Mouse (Mus musculus): ENCODE measurements at regions not wholly inside any gene's neighbourhood (a gene's known extent, or its start where the extent isn't known, plus 50 kb on each side); places are given as distances from the start of the nearest gene placed in this dataset.
A peak's percentile ranks its signal among the peaks of the same experiment; 100 is the strongest.
"Not testable (repeated sequence)": the region's sequence is repeated elsewhere in the genome, so short reads cannot be mapped to it uniquely, and the experiment has no call there.

- no peak overlapping the region for H3K27ac ChIP-seq (replicated peaks)
- no peaks in the 10 kb centered on the region for H3K9me3 ChIP-seq
- 73% methylated on average over 7 of the region's 7 CpGs for WGBS
- no peak overlapping the region for H3K4me3 ChIP-seq
- peaks cover 26% of the 10 kb centered on the region for H3K4me1 ChIP-seq
- H3K36me3 ChIP-seq (replicated peaks): no peaks in the 10 kb centered on the region
- no peak for DNase-seq (ENCODE audit: low spot score)
- H3K27me3 ChIP-seq (replicated peaks; ENCODE audit: low read depth, poor library complexity, severe bottlenecking): no peaks in the 10 kb centered on the region
Measured at GRCm38 (mm10) chr4:105844675-105845466, 55.2 kb downstream of the Gm12728 start.

DNA sequence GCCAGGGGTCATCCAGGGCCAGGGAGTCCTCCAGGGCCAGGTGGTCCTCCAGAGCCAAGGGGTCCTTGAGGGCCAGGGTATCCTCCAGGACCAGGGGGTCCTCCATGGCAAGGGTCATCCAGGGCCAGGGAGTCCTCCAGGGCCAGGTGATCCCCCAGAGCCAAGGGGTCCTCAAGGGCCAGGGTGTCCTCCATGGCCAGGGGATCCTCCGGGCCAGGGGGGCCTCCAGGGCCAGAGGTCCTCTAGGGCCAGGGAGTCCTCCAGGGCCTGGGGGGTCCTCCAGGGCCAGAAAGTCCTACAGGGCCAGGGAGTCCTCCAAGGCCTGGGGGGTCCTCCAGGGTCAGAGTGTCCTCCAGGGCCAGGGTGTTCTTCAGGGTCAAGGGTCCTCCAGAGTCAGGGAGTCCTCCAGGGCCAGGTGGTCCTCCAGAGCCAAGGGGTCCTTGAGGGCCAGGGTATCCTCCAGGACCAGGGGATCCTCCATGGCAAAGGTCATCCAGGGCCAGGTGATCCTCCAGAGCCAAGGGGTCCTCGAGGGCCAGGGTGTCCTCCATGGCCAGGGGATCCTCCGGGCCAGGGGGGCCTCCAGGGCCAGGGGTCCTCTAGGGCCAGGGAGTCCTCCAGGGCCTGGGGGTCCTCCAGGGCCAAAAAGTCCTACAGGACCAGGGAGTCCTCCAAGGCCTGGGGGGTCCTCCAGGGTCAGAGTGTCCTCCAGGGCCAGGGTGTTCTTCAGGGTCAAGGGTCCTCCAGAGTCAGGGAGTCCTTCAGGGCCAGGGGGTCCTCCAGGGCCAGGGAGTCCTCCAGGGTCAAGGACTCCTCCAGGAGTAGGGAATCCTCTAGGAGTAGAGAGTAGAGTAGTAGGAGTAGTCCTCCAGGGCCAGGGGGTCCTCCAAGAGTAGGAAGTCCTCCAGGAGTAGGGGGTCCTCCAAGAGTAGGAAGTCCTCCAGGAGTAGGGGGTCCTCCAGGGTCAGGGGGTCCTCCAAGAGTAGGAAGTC is 56.6 kb downstream of the Gm12728 start:
- not testable (repeated sequence) for H3K36me3 ChIP-seq (replicated peaks); H3K4me3 ChIP-seq; H3K9me3 ChIP-seq; H3K27me3 ChIP-seq (replicated peaks; ENCODE audit: low read depth, poor library complexity, severe bottlenecking); DNase-seq (ENCODE audit: low spot score)
- WGBS: 90% methylated on average over 3 of the region's 3 CpGs
- Histone ChIP-seq H3K27ac (replicated peaks) (0 out of 2 replicates have a peak overlapping the region, but pooled peaks have one; percentile 40), H3K4me1 (peaks cover 21% of the 10 kb centered on the region)

- peaks cover 7% of the 10 kb centered on the region for H3K4me1 ChIP-seq
- WGBS: 92% methylated on average over 6 of the region's 6 CpGs
- peak; percentile 4 for DNase-seq (ENCODE audit: low spot score)
- H3K27me3 ChIP-seq (replicated peaks; ENCODE audit: low read depth, poor library complexity, severe bottlenecking): no peaks in the 10 kb centered on the region
- H3K36me3 ChIP-seq (replicated peaks): no peaks in the 10 kb centered on the region
- no peak overlapping the region for H3K4me3 ChIP-seq
- H3K27ac ChIP-seq (replicated peaks): no peak overlapping the region
- H3K9me3 ChIP-seq: peaks cover 3% of the 10 kb centered on the region; the same call in 1 of the 2 replicates
Measured at GRCm38 (mm10) chr4:105853086-105853485, 63.4 kb downstream of the Gm12728 start.

GRCm38 (mm10) chr4:105859052-105859864 is 69.6 kb downstream of the Gm12728 start:
- Histone ChIP-seq H3K27ac (replicated peaks) (peak overlapping the region; percentile 83), H3K4me1 (peaks cover 35% of the 10 kb centered on the region), H3K4me3 (no peak overlapping the region), H3K9me3 (no peaks in the 10 kb centered on the region), H3K36me3 (replicated peaks) (no peaks in the 10 kb centered on the region), H3K27me3 (replicated peaks; ENCODE audit: low read depth, poor library complexity, severe bottlenecking) (no peaks in the 10 kb centered on the region)
- 68% methylated on average over 15 of the region's 15 CpGs for WGBS
- DNase-seq (ENCODE audit: low spot score): peak; percentile 17

GRCm38 (mm10) chr4:105860930-105861653 is 71.4 kb downstream of the Gm12728 start:
- WGBS: 21% methylated on average over 11 of the region's 11 CpGs
- H3K9me3 ChIP-seq: no peaks in the 10 kb centered on the region
- H3K27me3 ChIP-seq (replicated peaks; ENCODE audit: low read depth, poor library complexity, severe bottlenecking): no peaks in the 10 kb centered on the region
- H3K4me1 ChIP-seq: peaks cover 35% of the 10 kb centered on the region
- DNase-seq (ENCODE audit: low spot score): peak; percentile 93
- H3K36me3 ChIP-seq (replicated peaks): no peaks in the 10 kb centered on the region
- H3K4me3 ChIP-seq: no peak overlapping the region
- H3K27ac ChIP-seq (replicated peaks): peak overlapping the region; percentile 83

DNA sequence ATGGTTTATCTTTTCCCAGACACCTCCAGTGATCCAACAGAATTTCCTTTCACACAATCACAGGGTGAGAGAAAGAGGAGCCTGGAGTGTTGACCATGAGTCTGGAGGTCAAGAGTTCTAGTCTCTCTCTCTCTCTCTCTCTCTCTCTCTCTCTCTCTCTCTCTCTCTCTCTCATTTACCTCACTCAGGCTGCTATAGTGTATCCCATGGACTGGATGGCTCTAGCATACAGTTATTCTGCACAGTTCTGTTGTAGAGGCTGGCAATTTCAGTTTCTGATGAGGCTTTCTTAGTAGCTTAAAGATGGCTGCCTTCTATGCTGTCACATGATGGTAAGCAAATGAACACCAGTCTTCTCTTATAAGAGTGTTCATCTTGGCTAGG is 72.0 kb downstream of the Gm12728 start:
- Histone ChIP-seq H3K27ac (replicated peaks) (peak overlapping the region; percentile 83), H3K27me3 (replicated peaks; ENCODE audit: low read depth, poor library complexity, severe bottlenecking) (no peaks in the 10 kb centered on the region), H3K9me3 (no peaks in the 10 kb centered on the region), H3K4me1 (peaks cover 35% of the 10 kb centered on the region), H3K4me3 (no peak overlapping the region), H3K36me3 (replicated peaks) (no peaks in the 10 kb centered on the region)
- DNase-seq (ENCODE audit: low spot score): no peak

DNA sequence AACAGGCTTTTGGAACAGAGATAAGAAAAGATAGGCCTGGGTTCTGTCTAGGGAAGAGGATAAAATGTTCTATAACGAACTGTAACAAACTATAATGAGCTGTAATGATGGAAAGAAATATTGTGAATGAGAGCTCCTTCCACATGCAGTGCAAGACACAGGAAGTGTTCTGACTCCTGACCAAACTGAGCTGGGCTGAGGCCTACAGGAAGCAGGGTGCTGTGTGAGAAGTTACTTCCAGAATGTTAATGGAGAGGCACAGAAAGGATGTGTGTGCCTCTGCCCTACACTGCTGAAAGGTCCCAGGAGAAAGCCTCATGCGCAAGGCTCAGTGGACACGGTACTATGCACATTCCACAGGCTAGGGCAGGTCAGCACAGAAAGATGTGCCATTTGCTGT is 80.8 kb downstream of the Gm12728 start:
- Histone ChIP-seq H3K4me1 (peaks cover 16% of the 10 kb centered on the region), H3K4me3 (no peak overlapping the region), H3K36me3 (replicated peaks) (no peaks in the 10 kb centered on the region), H3K9me3 (no peaks in the 10 kb centered on the region), H3K27ac (replicated peaks) (peak overlapping the region; percentile 48; the same call in 1 of the 2 replicates), H3K27me3 (replicated peaks; ENCODE audit: low read depth, poor library complexity, severe bottlenecking) (no peaks in the 10 kb centered on the region)
- peak; percentile 7 for DNase-seq (ENCODE audit: low spot score)
- WGBS: 67% methylated on average over 3 of the region's 3 CpGs

GRCm38 (mm10) chr4:105877246-105877645 is 87.6 kb downstream of the Gm12728 start:
- H3K27me3 ChIP-seq (replicated peaks; ENCODE audit: low read depth, poor library complexity, severe bottlenecking): no peaks in the 10 kb centered on the region
- no peak for DNase-seq (ENCODE audit: low spot score)
- H3K36me3 ChIP-seq (replicated peaks): no peaks in the 10 kb centered on the region
- WGBS: 72% methylated on average over 5 of the region's 5 CpGs
- peaks cover 13% of the 10 kb centered on the region; the same call in 1 of the 2 replicates for H3K4me1 ChIP-seq
- H3K9me3 ChIP-seq: no peaks in the 10 kb centered on the region
- H3K4me3 ChIP-seq: no peak overlapping the region
- H3K27ac ChIP-seq (replicated peaks): no peak overlapping the region

DNA sequence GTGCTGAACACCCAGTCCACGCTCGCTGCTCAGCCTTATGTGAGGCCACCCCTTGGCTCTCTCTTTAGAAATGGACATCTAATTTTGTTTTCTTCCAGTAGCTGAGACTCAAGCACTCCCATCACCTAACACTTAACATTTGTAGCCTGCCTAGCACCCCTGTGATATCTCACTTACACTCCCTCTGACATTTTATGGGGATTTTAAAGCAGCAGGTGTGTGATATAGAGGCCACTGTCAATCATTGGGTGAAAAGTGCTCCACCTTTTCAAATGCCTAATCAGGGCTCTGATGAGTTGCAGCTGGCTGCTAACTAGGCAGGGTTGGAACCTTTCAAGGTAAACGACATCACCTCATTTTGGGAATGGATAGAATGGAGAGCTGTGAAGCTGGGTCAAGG is 90.2 kb downstream of the Gm12728 start:
- no peaks in the 10 kb centered on the region for H3K36me3 ChIP-seq (replicated peaks)
- no peaks in the 10 kb centered on the region for H3K27me3 ChIP-seq (replicated peaks; ENCODE audit: low read depth, poor library complexity, severe bottlenecking)
- no peak overlapping the region for H3K4me3 ChIP-seq
- H3K27ac ChIP-seq (replicated peaks): no peak overlapping the region
- 70% methylated on average over 3 of the region's 3 CpGs for WGBS
- H3K4me1 ChIP-seq: peaks cover 8% of the 10 kb centered on the region; the same call in 1 of the 2 replicates
- DNase-seq (ENCODE audit: low spot score): no peak
- no peaks in the 10 kb centered on the region for H3K9me3 ChIP-seq

- H3K27me3 ChIP-seq (replicated peaks; ENCODE audit: low read depth, poor library complexity, severe bottlenecking): no peaks in the 10 kb centered on the region
- no peaks in the 10 kb centered on the region for H3K9me3 ChIP-seq
- 60% methylated on average over 3 of the region's 3 CpGs for WGBS
- no peak overlapping the region for H3K27ac ChIP-seq (replicated peaks)
- no peak overlapping the region for H3K4me3 ChIP-seq
- H3K4me1 ChIP-seq: no peaks in the 10 kb centered on the region
- DNase-seq (ENCODE audit: low spot score): no peak
- H3K36me3 ChIP-seq (replicated peaks): no peaks in the 10 kb centered on the region
Measured at GRCm38 (mm10) chr4:105884791-105885190, 95.1 kb downstream of the Gm12728 start.

DNA sequence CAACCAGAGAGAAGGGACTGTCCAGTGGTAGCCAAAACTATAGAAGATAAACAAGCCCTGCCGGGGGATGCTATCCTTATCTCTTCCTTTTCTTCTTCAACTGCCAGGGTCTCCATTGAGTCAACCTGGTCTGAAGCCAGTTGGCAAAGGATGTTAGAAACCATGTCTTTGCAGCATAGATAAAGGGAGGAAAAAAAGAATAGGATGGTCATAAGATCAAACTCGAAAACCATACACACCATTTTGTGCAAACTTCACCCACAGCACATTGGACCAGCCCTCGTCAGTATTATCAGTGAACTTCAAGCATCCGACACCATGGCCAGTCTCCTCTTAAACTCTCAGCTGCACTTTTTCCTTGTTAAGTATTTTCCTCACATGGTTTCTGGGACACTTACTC is 101.8 kb downstream of the Gm12728 start:
- Histone ChIP-seq H3K4me3 (no peak overlapping the region), H3K27ac (replicated peaks) (no peak overlapping the region), H3K9me3 (no peaks in the 10 kb centered on the region), H3K36me3 (replicated peaks) (no peaks in the 10 kb centered on the region), H3K4me1 (no peaks in the 10 kb centered on the region), H3K27me3 (replicated peaks; ENCODE audit: low read depth, poor library complexity, severe bottlenecking) (no peaks in the 10 kb centered on the region)
- no peak for DNase-seq (ENCODE audit: low spot score)
- 93% methylated on average over 4 of the region's 4 CpGs for WGBS
